Mouse (Mus musculus): ENCODE measurements around the gene Gm20388. TPM values are rescaled to one million over a fixed set of nuclear protein-coding genes. Genes with fewer than 3 reads are reported as not detected.

Gene Gm20388
- polyA plus RNA-seq, 2 experiments, result 8.5 TPM; not detected in 1

DNA sequence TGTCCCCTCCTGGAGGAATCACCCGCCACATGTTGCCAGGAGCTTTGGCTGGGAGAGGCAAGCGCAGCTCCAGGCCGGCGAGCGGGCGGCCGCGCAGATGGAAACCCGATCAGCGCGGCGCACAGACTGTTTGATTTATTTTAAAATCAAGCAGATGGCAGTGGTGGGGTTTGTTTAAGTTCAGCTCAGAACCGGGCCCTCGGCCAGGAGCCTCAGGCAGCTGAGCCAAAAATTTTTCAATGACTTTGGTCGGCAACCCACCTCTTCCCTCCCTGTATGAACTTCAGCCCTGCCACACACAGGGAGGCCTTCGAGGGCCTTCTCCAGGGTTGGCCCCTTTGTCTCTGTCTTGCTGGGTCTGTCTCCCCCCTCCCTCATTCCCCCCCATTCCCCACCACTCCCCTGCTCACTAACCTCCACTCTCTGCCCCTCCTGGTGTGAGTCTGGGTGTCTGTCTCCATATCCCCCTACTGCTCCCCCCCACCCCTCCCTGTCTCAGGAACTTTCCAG is 354.4 kb downstream of the Gm20388 start:
- WGBS (ENCODE audit: insufficient replicate concordance), result 27% methylated on average over 16 of the region's 16 CpGs
- Histone ChIP-seq H3K4me3 (ENCODE audit: insufficient read depth in 1 of 2, low read depth in 2 of 2, low read length in 2 of 2) (no peak overlapping the region), H3K27me3 (ENCODE audit: control insufficient read depth, insufficient read depth, low read length) (no peaks in the 10 kb centered on the region), H3K27ac (no peak overlapping the region), H3K9ac (replicated peaks) (no peak overlapping the region), H3K36me3 (replicated peaks; ENCODE audit: control insufficient read depth, insufficient read depth, low read depth) (no peaks in the 10 kb centered on the region), H3K4me2 (ENCODE audit: low read depth) (0 out of 2 replicates have a peak overlapping the region, but pooled peaks have one; percentile 0), H3K4me1 (replicated peaks; ENCODE audit: control insufficient read depth in 2 of 2, insufficient read depth in 2 of 2, low read length in 1 of 2) (no peaks in the 10 kb centered on the region), H3K9me3 (ENCODE audit: control insufficient read depth, low read length) (no peaks in the 10 kb centered on the region)
- 0 out of 2 replicates have a peak, but pooled peaks have one; percentile 5 for ATAC-seq (ENCODE audit: insufficient read depth)
- TF ChIP-seq CTCF (IDR thresholded peaks at IDR 0.05; ENCODE audit: low read depth), result no peak
- TF ChIP-seq EP300 (IDR thresholded peaks at IDR 0.05; ENCODE audit: low read depth), result no peak
- no peak for DNase-seq (ENCODE audit: low read depth in 3 of 3, low spot score in 3 of 3)

DNA sequence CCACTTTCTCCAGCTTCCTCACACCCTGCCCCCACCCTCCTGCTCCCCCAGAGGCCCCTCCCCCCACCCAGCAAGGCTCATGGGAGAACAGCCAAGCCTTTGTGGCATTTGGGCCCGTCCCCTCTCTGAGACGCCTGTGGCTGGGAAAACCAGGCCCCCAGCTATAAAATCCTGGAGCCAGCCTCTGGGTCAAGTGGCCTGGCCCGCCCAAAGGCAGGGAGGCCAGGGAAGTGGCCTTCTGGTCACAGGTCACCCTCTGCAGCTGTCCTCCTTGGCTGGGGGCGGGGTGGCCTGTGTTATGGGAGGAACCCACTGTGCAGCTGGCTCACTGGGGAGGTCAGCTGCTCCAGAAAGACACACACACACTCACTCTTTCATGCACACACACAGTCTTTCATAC is 354.8 kb downstream of the Gm20388 start:
- Histone ChIP-seq H3K9me3 (ENCODE audit: control insufficient read depth, low read length) (no peaks in the 10 kb centered on the region), H3K27me3 (ENCODE audit: control insufficient read depth, insufficient read depth, low read length) (no peaks in the 10 kb centered on the region; the same call in 1 of the 2 replicates), H3K27ac (no peak overlapping the region), H3K4me1 (replicated peaks; ENCODE audit: control insufficient read depth in 2 of 2, insufficient read depth in 2 of 2, low read length in 1 of 2) (no peaks in the 10 kb centered on the region), H3K4me2 (ENCODE audit: low read depth) (no peak overlapping the region), H3K4me3 (ENCODE audit: insufficient read depth in 1 of 2, low read depth in 2 of 2, low read length in 2 of 2) (no peak overlapping the region), H3K36me3 (replicated peaks; ENCODE audit: control insufficient read depth, insufficient read depth, low read depth) (no peaks in the 10 kb centered on the region), H3K9ac (replicated peaks) (no peak overlapping the region)
- DNase-seq (ENCODE audit: low read depth in 3 of 3, low spot score in 3 of 3) (no peak), ATAC-seq (ENCODE audit: insufficient read depth) (peak; percentile 52)
- 39% methylated on average over 4 of the region's 4 CpGs for WGBS (ENCODE audit: insufficient replicate concordance)
- TF ChIP-seq CTCF (IDR thresholded peaks at IDR 0.05; ENCODE audit: low read depth), result no peak
- no peak for TF ChIP-seq EP300 (IDR thresholded peaks at IDR 0.05; ENCODE audit: low read depth)

DNA sequence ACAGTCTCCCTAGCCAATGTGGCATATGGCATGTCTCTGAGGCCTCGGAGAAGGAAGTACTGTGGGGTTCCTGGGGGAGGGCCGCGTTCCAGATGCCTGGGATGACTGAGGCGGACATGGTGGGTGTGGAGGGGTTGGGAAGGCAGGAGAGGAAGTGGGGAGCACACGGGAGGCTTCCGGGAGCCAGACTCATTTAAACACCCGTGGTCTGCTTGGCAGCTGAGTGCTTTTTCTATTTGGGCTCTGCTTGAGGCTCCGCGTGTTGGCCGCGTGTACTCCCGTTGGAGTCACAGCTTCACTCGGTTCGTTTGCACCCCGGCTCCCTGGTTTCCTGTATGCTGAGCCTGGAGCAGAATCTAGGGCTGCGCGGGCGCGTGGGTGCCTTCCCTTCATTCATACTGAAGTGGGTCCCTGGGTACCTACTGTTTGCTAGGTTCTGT is 357.9 kb downstream of the Gm20388 start:
- Histone ChIP-seq H3K4me3 (ENCODE audit: insufficient read depth in 1 of 2, low read depth in 2 of 2, low read length in 2 of 2) (no peak overlapping the region), H3K4me1 (replicated peaks; ENCODE audit: control insufficient read depth in 2 of 2, insufficient read depth in 2 of 2, low read length in 1 of 2) (no peaks in the 10 kb centered on the region), H3K27ac (no peak overlapping the region), H3K9me3 (ENCODE audit: control insufficient read depth, low read length) (no peaks in the 10 kb centered on the region), H3K9ac (replicated peaks) (no peak overlapping the region), H3K4me2 (ENCODE audit: low read depth) (no peak overlapping the region), H3K36me3 (replicated peaks; ENCODE audit: control insufficient read depth, insufficient read depth, low read depth) (no peaks in the 10 kb centered on the region), H3K27me3 (ENCODE audit: control insufficient read depth, insufficient read depth, low read length) (no peaks in the 10 kb centered on the region; the same call in 1 of the 2 replicates)
- ATAC-seq (ENCODE audit: insufficient read depth) (no peak), DNase-seq (ENCODE audit: low read depth in 3 of 3, low spot score in 3 of 3) (no peak)
- TF ChIP-seq CTCF (IDR thresholded peaks at IDR 0.05; ENCODE audit: low read depth), result no peak
- no peak for TF ChIP-seq EP300 (IDR thresholded peaks at IDR 0.05; ENCODE audit: low read depth)
- 45% methylated on average over 19 of the region's 19 CpGs for WGBS (ENCODE audit: insufficient replicate concordance)

DNA sequence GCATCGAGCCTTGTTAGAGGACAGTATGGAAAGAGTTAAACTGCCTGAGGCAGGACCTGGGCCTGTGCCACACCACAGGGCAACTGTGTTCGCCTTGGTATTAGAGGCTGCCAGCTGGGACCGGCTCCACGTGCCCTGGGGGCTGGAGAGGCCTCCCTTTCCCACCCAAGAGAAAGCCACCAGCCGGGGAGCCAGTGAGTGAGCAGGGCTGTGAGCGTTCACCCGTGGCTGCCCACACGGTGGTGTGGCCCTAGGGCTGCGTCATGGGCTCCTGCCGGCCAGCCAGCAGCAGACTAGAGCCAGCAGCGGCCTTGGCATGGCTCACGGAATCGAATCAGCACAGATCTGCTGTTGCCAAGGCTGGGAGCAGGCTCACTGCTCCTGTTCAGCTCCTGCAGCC is 359.8 kb downstream of the Gm20388 start:
- no peak for ATAC-seq (ENCODE audit: insufficient read depth)

DNA sequence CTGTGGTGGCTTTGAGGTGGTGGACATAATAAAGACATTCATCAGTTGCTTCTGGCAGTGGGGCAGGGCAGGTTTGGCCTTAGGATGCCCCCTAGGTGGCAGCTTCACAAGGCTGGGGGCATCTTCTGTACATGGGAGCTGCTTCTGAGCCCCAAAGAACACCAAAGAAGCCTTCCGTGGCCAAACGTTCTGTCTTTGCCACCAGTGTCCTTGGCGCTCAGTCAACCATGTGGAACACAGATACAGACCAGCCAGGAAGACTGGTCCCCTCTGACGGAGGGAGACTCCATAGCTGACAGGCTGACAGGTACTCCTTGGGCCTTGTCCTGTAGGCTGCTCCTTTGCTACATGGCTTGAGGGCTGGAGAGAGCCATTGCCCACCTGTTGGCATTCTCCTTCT is 362.8 kb downstream of the Gm20388 start:
- WGBS (ENCODE audit: insufficient replicate concordance), result 66% methylated on average over 4 of the region's 4 CpGs
- H3K4me1 ChIP-seq (replicated peaks; ENCODE audit: control insufficient read depth in 2 of 2, insufficient read depth in 2 of 2, low read length in 1 of 2), result peaks cover 16 to 17% of the 10 kb centered on the region in 2 experiments
- H3K9ac ChIP-seq (replicated peaks), result no peak overlapping the region
- TF ChIP-seq CTCF (IDR thresholded peaks at IDR 0.05; ENCODE audit: low read depth) (no peak), EP300 (IDR thresholded peaks at IDR 0.05; ENCODE audit: low read depth) (no peak)
- H3K9me3 ChIP-seq (ENCODE audit: control insufficient read depth, low read length), result no peaks in the 10 kb centered on the region
- H3K27ac ChIP-seq, result no peak overlapping the region
- H3K36me3 ChIP-seq (replicated peaks; ENCODE audit: control insufficient read depth, insufficient read depth, low read depth), result no peaks in the 10 kb centered on the region
- no peak overlapping the region for H3K4me3 ChIP-seq (ENCODE audit: insufficient read depth in 1 of 2, low read depth in 2 of 2, low read length in 2 of 2)
- ATAC-seq (ENCODE audit: insufficient read depth) (no peak), DNase-seq (ENCODE audit: low read depth in 3 of 3, low spot score in 3 of 3) (no peak)
- peaks cover 3% of the 10 kb centered on the region for H3K27me3 ChIP-seq (ENCODE audit: control insufficient read depth, insufficient read depth, low read length)
- no peak overlapping the region for H3K4me2 ChIP-seq (ENCODE audit: low read depth)

More for the DNA sequence above, 359.8 kb downstream of the Gm20388 start:
- no peaks in the 10 kb centered on the region for H3K36me3 ChIP-seq (replicated peaks; ENCODE audit: control insufficient read depth, insufficient read depth, low read depth)
- no peak overlapping the region for H3K4me3 ChIP-seq (ENCODE audit: insufficient read depth in 1 of 2, low read depth in 2 of 2, low read length in 2 of 2)
- DNase-seq (ENCODE audit: low read depth in 3 of 3, low spot score in 3 of 3), result no peak
- WGBS (ENCODE audit: insufficient replicate concordance), result 68% methylated on average over 13 of the region's 13 CpGs
- H3K9me3 ChIP-seq (ENCODE audit: control insufficient read depth, low read length), result no peaks in the 10 kb centered on the region
- no peak overlapping the region for H3K27ac ChIP-seq
- no peaks in the 10 kb centered on the region; the same call in 1 of the 2 replicates for H3K27me3 ChIP-seq (ENCODE audit: control insufficient read depth, insufficient read depth, low read length)
- TF ChIP-seq EP300 (IDR thresholded peaks at IDR 0.05; ENCODE audit: low read depth) (no peak), CTCF (IDR thresholded peaks at IDR 0.05; ENCODE audit: low read depth) (no peak)
- no peak overlapping the region for H3K4me2 ChIP-seq (ENCODE audit: low read depth)
- H3K9ac ChIP-seq (replicated peaks), result no peak overlapping the region
- H3K4me1 ChIP-seq (replicated peaks; ENCODE audit: control insufficient read depth in 2 of 2, insufficient read depth in 2 of 2, low read length in 1 of 2), result 0 out of 4 replicates have a peak, but pooled peaks cover 0 to 3% of the 10 kb centered on the region in 2 experiments

Data from liver, embryonic 14.5 days (tissue).